Mouse (Mus musculus): ENCODE results near the gene 3110018I06Rik. TPM values are rescaled to one million over a fixed set of nuclear protein-coding genes. Genes with fewer than 3 reads are reported as not detected.

Gene 3110018I06Rik
- not detected for total RNA-seq (2023)

GRCm38 (mm10) chr12:107488371-107488770, at the start of gene 3110018I06Rik:
Gene 3110018I06Rik, plus strand, starts transcription at chr12:107488632.

